Mouse (Mus musculus) testis, adult 2 months (tissue): ENCODE data around the gene Spaca4. TPM values are rescaled to one million over a fixed set of nuclear protein-coding genes. Genes with fewer than 3 reads are reported as not detected.
A peak's percentile ranks its signal among the peaks of the same experiment; 100 is the strongest.

Experiments
- H3K27ac ChIP-seq: fragments of 200-500 bp; 2 replicates; pipeline ENCODE4 v1.5.1; 2012; ENCODE audit warnings: low read depth, low read length; ENCODE audit not compliant: control insufficient read depth, insufficient read depth
- H3K27me3 ChIP-seq: fragments of 200-500 bp; 2 replicates; pipeline ENCODE4 v1.6.1; 2012; ENCODE audit warnings: mild to moderate bottlenecking, low read length, moderate library complexity; ENCODE audit not compliant: control insufficient read depth, insufficient read depth
- H3K36me3 ChIP-seq: fragments of 200-500 bp; 2 replicates; pipeline ENCODE4 v1.6.1; 2012; ENCODE audit warnings: mild to moderate bottlenecking, low read length; ENCODE audit not compliant: control insufficient read depth, insufficient read depth
- H3K4me1 ChIP-seq: fragments of 200-500 bp; 2 replicates; pipeline ENCODE4 v1.6.1; 2012; ENCODE audit warnings: low read length; ENCODE audit not compliant: control insufficient read depth, insufficient read depth
- H3K4me3 ChIP-seq: fragments of 200-500 bp; 2 replicates; pipeline ENCODE4 v1.5.1; 2012; ENCODE audit warnings: low read depth, mild to moderate bottlenecking, low read length, moderate library complexity, mixed read lengths; ENCODE audit not compliant: control insufficient read depth
- CTCF ChIP-seq: fragments of 200-500 bp; IDR thresholded peaks from 2 replicates; pipeline ENCODE4 v1.5.1; 2012; ENCODE audit warnings: low read depth, mild to moderate bottlenecking, inconsistent platforms, low read length, moderate library complexity; ENCODE audit not compliant: control insufficient read depth, insufficient read depth, insufficient replicate concordance
- POLR2A ChIP-seq: fragments of 200-500 bp; IDR thresholded peaks from 2 replicates; pipeline ENCODE4 v1.6.1; 2012; ENCODE audit warnings: low read depth, mild to moderate bottlenecking, inconsistent platforms, low read length, moderate library complexity; ENCODE audit not compliant: control insufficient read depth
- polyA plus RNA-seq: library from polyadenylated mRNA; depleted of rRNA; stranded (reverse); fragments of >200 nt; gene quantifications from 2 replicates; pipeline ENCODE4 v1.2.3, GENCODE M21; 2012

Gene Spaca4
- polyA plus RNA-seq, 1 experiment, result 614 TPM

- Histone ChIP-seq H3K4me1 (no peaks in the 10 kb centered on the region; the same call in none of the 2 replicates), H3K4me3 (peak overlapping the region; percentile 65), H3K27me3 (no peaks in the 10 kb centered on the region), H3K27ac (no peak overlapping the region; the same call in 1 of the 2 replicates), H3K36me3 (no peaks in the 10 kb centered on the region)
- TF ChIP-seq POLR2A, result no peak
- TF ChIP-seq CTCF, result no peak
These were observed 38.8 kb downstream of the Spaca4 start for GRCm38 (mm10) chr7:45686841-45687240.

GRCm38 (mm10) chr7:45685811-45686210 lies 39.8 kb downstream of the Spaca4 start:
- Histone ChIP-seq H3K4me3 (no peak overlapping the region), H3K4me1 (no peaks in the 10 kb centered on the region; the same call in none of the 2 replicates), H3K36me3 (no peaks in the 10 kb centered on the region), H3K27ac (no peak overlapping the region), H3K27me3 (no peaks in the 10 kb centered on the region)
- TF ChIP-seq CTCF, result no peak

- Histone ChIP-seq H3K27ac (no peak within 1 kb of the TSS), H3K27me3 (no peaks in the 10 kb centered on the region), H3K36me3 (no peaks in the 10 kb centered on the region), H3K4me1 (no peaks in the 10 kb centered on the region; the same call in 1 of the 2 replicates), H3K4me3 (no peak within 1 kb of the TSS)
- TF ChIP-seq POLR2A, result no peak
- TF ChIP-seq CTCF, result no peak
These were observed 42.1 kb downstream of the Spaca4 start, which contains the start of gene Ntn5 for GRCm38 (mm10) chr7:45683396-45684050. Ntn5 (plus strand) TSS chr7:45684022.

DNA sequence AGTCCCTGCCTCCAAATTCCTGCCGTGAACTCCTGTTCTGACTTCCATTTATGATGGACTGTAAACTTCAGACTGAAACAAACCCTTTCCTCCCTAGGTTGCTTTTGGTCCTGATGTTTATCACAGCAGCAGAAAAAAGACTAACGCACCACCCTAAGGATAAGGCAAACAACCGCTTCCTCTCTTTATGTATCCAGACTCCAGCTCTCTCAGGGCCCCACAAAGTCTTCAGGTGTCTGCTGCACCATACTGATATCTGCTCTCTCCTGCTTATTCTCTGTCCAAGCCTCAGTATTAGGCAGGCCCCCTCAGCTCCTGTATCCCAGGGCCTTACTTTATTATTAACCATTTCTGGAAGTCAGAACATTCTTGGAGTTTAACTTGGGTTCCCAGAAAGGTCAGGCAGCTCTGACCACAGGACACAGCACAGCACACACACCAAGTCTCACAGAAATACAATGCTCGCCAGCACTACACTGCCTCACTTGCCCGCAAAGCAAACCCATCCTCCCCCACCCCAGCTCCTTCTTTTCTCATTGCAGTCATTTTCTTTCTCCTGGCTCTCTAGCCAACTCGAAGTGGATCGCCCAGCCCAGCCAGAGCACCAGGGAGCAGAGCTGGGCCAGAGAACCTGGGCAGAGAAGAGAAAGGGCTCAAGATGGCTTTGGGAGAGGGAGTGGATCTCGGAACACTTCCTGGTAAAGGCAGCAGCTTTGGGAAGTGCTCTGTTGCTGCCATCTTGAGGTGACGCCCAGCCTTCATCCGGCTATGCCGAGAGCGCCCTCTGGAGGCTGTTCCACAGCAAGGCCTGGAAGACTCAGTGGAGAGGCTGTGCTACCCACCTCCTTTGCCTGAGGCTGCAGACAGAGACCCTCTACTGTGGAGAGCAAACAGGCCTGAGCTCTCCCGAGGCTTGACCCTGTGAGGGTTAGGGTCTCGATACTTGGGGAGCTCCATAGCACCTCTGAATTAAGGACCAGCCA lies 43.2 kb downstream of the Spaca4 start:
- Histone ChIP-seq H3K4me3 (no peak overlapping the region), H3K4me1 (no peaks in the 10 kb centered on the region; the same call in 1 of the 2 replicates), H3K27ac (no peak overlapping the region), H3K27me3 (no peaks in the 10 kb centered on the region), H3K36me3 (no peaks in the 10 kb centered on the region)
- no peak for TF ChIP-seq POLR2A
- TF ChIP-seq CTCF, result peak; percentile 85

GRCm38 (mm10) chr7:45681046-45681736 lies 44.4 kb downstream of the Spaca4 start:
- Histone ChIP-seq H3K4me3 (no peak overlapping the region), H3K36me3 (no peaks in the 10 kb centered on the region), H3K27ac (no peak overlapping the region)

GRCm38 (mm10) chr7:45679966-45680621 lies 45.5 kb downstream of the Spaca4 start:
- TF ChIP-seq CTCF (no peak), POLR2A (no peak)
- H3K4me3 ChIP-seq, result no peak overlapping the region
- no peaks in the 10 kb centered on the region for H3K36me3 ChIP-seq
- no peaks in the 10 kb centered on the region for H3K27me3 ChIP-seq
- H3K4me1 ChIP-seq, result no peaks in the 10 kb centered on the region
- H3K27ac ChIP-seq, result no peak overlapping the region

More at GRCm38 (mm10) chr7:45681046-45681736, 44.4 kb downstream of the Spaca4 start:
- no peaks in the 10 kb centered on the region for H3K4me1 ChIP-seq
- TF ChIP-seq CTCF (no peak), POLR2A (no peak)
- no peaks in the 10 kb centered on the region for H3K27me3 ChIP-seq
